In genomic region chr9:45893681-45894080, GRCm38 (mm10) we compare ENCODE assay signal across 1 mouse cellular context.
TF ChIP-seq lines count a peak whose summit lies in the region.

No protein-coding gene starts in this region.

TF ChIP-seq in MEL, 35 proteins besides CTCF, POLR2A, EP300 and RAD21 (continued from another document):
- TF ChIP-seq ETS1 (IDR thresholded peaks at IDR 0.05; ENCODE audit: low read depth, low read length): no peak
- no peak for TF ChIP-seq MAZ (IDR thresholded peaks at IDR 0.05; ENCODE audit: low read depth, low read length)
- TF ChIP-seq ELF1 (IDR thresholded peaks at IDR 0.05; ENCODE audit: low read depth, low read length): no peak
- no peak for TF ChIP-seq E2F4 (IDR thresholded peaks at IDR 0.05; ENCODE audit: borderline replicate concordance, low read depth, low read length)
- no peak for TF ChIP-seq USF2 (IDR thresholded peaks at IDR 0.05; ENCODE audit: borderline replicate concordance in 1 of 2, insufficient read depth in 1 of 2, low read depth in 1 of 2, low read length in 2 of 2)
- no peak for TF ChIP-seq ZC3H11A (IDR thresholded peaks at IDR 0.05; ENCODE audit: low read depth, low read length)
- no peak for TF ChIP-seq TBP (IDR thresholded peaks at IDR 0.05; ENCODE audit: low read depth, low read length)
- no peak for TF ChIP-seq ZKSCAN1 (IDR thresholded peaks at IDR 0.05; ENCODE audit: low read depth, low read length)
- no peak for TF ChIP-seq RCOR1 (IDR thresholded peaks at IDR 0.05; ENCODE audit: low read depth, low read length)
